Mouse (Mus musculus): ENCODE data around the gene Nrxn1. TPM values are rescaled to one million over a fixed set of nuclear protein-coding genes. Genes with fewer than 3 reads are reported as not detected.

The Nrxn1 gene
- total RNA-seq, 4 experiments from 2014 or later: 452 to 476 (median 472) TPM

DNA sequence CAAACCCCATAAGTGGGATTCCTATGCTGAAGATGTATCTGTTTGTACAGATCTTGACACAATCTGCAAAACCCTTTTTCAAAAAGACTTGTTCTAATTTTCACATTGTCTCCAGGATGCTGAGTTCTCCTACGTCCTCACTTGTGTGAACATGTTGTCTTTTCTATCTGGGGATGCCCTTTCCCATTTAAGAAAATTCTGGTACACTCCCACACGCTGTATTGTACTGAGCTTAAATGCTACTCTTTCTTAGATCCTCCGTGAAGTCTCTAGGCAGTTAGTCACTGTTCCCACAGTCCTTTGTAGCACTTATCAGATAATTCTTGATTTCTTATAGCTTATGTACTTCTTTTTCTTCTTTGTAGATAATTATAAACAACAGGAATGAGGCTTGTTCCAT, 997.9 kb downstream of the Nrxn1 start:
- no peak for DNase-seq (ENCODE audit: low spot score in 2 of 2)

- peak; percentile 93 to 94 for DNase-seq (ENCODE audit: low spot score in 2 of 2)
Observed at GRCm38 (mm10) chr17:90088314-90088650, 1004.6 kb downstream of the Nrxn1 start.

GRCm38 (mm10) chr17:90087616-90088313, 1005.1 kb downstream of the Nrxn1 start:
- DNase-seq (ENCODE audit: low spot score in 2 of 2): no peak

DNA sequence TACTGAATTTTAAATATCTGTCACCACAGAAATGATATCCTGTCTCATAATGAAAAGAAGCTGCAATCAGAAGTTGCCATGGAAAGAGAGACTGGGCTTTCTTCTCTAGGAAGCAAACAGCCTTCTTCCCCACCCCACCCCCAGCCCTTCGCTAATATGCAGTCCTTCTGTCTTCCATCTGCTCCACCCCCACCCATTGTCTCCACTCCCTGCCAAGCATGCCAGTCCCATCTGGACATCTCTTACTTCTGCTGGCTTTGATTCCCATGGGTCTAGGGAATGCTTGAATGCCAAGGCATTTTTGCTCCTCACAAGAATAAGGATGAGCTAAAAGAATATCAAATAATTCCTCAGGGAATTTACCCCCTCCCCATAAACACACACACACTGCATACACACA, 1006.0 kb downstream of the Nrxn1 start:
- peak; percentile 76 to 78 for DNase-seq (ENCODE audit: low spot score in 2 of 2)

GRCm38 (mm10) chr17:90079003-90079402, 1013.9 kb downstream of the Nrxn1 start:
- no peak for DNase-seq (ENCODE audit: low spot score in 2 of 2)

DNA sequence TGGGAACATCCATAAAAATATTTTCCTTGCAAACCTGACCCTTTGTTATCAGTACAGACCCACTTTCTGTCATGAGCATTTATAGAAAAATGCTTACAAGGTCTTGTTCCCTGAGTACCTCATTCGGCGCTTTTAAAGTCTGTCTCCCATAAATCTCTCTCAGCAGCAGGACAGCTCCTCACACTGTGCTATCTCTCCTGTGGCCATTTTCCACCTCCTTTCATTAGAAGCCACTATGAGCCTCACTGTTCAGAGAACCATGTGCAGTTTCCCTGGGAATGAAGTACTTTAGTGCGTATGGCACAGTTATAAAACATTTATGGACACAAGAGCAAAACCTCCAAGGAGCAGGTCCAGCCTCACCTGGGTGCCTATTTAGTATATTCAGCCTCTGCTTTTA, 1014.4 kb downstream of the Nrxn1 start:
- no peak for DNase-seq (ENCODE audit: low spot score in 2 of 2)

DNA sequence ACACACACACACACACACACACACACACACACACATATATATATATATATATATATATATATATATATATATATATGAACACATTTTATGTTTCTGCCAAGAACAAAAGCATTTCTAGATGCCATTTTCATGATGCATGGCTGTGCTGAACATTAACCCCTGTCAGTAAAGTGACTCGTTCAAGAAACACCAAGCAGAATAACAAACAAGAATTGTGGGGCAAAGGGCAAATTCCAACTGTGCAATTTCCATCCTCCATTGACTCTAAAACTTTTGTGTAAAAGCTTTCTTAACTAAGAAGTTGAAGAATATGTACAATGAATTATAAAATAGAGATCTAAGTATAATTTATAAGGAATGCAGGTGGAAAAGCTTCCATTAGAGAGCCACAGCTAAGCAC, 1030.0 kb downstream of the Nrxn1 start:
- no peak for DNase-seq (ENCODE audit: low spot score in 2 of 2)

DNA sequence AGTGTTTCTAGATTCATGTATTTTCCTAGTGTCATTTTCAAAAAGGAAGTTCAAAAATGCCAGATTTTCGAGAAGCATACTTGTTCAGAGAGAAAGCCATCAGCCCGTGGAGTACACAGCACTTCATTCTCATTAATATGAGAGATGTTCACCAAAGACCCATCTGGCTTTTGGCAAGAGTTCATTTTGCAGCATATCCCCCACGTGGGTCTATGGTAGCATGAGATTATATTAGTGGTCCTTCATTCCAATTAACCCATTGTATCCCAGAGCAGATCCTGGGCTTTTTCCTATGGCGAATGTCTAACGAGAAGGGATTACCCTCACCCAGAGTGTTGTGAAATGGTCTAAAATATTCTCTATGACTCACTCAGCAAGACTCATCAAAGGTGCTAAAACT, 1032.0 kb downstream of the Nrxn1 start:
- DNase-seq (ENCODE audit: low spot score in 2 of 2): no peak

- no peak for DNase-seq (ENCODE audit: low spot score in 2 of 2)
Observed at GRCm38 (mm10) chr17:90060168-90060567, 1032.7 kb downstream of the Nrxn1 start.

DNA sequence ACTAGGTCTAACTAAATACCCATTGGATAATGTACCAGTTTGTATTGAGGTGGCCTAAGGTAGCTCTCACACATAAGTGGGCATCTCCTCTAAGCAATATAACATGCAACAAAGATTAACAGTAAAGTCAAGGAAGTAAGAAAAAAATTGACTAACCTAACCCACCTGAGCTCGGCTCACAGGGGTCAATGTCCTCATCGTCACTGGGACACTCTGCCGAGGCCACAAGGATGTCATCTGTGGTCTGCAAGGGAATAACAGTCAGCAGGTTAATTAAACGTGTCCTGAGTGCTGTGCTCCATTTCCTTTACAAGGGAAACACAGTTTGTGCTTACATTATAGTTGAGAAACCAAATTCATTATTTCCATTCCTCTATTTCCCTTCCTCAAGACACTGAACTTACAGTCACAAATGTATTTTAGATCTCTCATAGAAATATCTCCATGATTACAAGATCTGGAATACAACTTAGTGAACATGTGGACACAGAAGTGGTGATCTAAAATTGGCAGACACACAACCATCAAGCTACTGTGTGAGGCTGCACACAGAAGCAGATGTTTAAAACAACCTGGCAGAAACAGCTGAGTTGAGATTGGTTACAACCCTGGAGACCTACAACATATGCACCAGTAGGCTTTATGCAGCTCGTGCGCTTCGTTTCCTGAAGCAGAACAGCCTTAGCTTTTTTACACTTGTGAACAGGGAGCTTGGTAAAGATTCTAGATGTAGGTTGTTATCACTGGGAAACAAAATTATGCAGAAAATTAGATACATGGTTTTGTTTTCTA, 1033.4 kb downstream of the Nrxn1 start:
- no peak for DNase-seq (ENCODE audit: low spot score in 2 of 2)

DNA sequence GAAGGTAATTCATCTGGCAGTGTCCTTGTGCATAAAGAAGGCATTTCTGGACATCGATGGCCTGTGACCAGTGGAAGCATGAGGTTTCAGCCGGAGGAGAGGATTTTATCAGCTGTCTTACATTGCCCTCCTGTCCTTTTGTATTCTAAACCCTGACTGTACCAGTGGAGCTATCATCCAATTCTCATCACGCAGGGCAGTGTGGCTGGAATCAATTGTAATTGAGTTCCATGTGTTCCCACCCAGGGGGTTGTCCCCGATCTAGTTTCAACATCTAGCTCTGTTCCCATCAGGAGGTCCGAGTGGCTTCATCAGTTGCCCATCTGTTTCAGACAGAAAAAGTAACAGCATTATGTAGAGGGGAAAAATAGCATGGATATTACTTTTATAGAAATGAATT, 1038.6 kb downstream of the Nrxn1 start:
- DNase-seq (ENCODE audit: low spot score in 2 of 2): no peak

GRCm38 (mm10) chr17:90039316-90039715, 1053.6 kb downstream of the Nrxn1 start:
- DNase-seq (ENCODE audit: low spot score in 2 of 2): no peak

DNA sequence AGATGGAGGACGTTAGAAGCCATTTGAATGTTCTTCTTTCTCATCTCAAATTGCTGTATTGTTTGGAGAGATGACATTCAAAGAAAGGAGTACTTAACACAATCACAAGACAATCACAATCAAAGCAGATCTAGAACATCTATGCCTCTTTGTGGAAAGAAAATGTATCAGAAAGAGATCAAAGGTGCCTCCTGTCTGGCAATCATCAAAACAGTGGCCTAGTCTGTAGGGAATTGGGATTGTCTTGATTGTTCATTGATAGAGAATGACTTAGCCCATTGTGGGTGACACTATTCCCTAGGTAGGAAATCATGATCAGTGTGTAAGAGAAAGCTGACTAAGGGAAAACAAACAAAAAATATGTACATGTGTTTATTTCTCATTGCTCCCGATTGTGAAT, 1060.5 kb downstream of the Nrxn1 start:
- no peak for DNase-seq (ENCODE audit: low spot score in 2 of 2)

DNA sequence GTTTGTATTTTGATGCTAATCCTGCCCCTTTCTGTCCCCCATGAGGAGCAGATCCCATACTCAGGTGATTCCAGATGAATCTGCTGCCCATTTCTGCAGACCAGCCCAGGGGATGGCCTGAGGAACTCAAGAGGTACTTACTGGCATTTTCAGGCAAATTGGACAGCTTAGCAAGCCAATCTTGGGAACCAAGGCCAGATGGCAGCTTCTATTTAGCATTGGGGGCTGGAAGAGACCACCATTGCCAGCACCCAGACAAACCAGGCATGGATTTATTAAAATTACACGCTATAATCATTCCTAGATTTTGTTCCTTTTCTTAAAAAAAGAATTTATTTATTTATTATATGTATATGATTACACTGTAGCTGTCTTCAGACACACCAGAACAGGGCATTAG, 1076.2 kb downstream of the Nrxn1 start:
- no peak for DNase-seq (ENCODE audit: low spot score in 2 of 2)

- no peak for DNase-seq (ENCODE audit: low spot score in 2 of 2)
Observed at GRCm38 (mm10) chr17:90011761-90012160, 1081.1 kb downstream of the Nrxn1 start.

DNA sequence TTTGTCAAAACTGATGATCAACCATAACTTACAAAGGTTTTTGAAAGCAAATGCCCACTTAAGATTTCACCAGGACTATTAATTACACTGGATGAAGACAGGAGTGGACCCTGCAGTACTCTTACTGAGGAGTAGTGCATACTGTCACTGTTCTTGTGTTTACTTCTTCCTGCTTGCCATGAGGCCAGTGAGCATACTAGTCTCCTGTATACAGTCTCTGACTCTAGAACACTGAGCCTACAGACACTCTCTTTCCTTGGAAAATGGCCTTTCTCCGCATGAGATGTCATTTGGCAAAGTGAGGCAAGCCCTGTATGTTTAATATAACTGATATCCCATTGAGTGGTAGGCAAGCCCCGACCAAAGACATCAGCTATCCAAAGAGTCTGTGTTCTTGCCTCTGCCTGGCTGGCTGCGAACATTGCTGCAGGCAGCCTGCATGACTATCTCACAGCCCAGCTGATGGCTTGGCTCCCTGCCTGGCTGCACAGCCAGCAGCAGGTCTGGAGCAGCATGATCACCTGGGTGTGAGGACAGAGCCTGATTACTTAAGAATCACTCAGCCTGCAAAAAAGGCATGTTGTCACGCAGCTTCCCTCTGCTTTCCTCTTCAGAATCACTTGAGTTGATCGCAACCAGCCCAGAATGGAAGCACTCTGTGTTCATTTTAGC, 1085.3 kb downstream of the Nrxn1 start:
- DNase-seq (ENCODE audit: low spot score in 2 of 2): peak in 1 of 2 experiments; percentile 16

DNA sequence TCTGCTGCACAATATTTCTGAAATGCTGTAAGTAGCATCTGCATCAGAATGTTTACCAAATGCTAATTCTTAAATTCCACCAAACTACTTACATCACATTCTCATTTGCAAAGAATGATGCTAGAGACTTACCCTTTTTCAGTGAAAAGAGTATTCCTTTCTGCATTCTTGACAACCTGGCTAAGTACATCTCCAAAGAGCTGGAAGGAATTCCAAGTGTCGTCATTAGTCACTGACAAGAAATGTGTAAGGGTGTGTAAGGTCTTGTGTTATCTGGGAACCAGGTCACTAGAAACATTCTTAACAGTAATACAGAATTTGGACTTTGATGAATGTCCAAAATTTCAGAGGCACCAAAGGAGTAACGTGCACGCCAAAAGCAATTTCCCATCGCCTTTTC, 1102.2 kb downstream of the Nrxn1 start:
- DNase-seq (ENCODE audit: low spot score in 2 of 2): no peak

Small RNA genes within 50 kb of the gene (microRNA-seq; reads per million reads assigned to microRNA genes)
- gene Gm24510 (0 reads per million in 2 experiments), gene Gm27475 (0 reads per million in 2 experiments), gene Gm47307 (0 reads per million in 2 experiments)

Measured in layer of hippocampus, adult 8-10 months (tissue).